17 mouse cellular contexts compared by ENCODE assay signal in the genomic region with DNA sequence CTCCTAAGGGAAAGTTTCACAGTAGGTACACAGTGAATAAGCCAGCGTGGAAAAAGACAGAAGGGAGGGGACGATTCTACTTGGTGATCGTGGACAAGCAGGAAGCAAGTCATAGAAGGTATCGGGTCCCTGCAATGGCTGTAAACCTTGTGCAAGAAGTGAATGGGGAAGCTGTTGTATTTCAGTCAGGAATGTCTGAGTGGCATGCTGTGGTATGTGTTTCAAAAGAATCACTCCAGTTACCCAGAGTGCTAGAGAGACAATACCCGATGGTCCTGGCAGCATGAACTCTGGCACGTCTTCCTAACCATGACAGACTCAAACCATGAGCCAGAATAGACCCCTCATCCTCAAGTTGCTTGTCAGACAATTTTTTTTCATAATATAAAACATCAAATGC.
DNase-seq lines count a peak whose midpoint lies in the region; ATAC-seq and TF ChIP-seq lines count a peak whose summit lies in the region.
"Had no signal": no experiment of that assay in that cellular context is flagged by ENCODE, and none has a peak within 500 bp of the region (broad histone marks: within the 10 kb centered on the region; RNA-seq: fewer than 3 reads in every experiment).

No protein-coding gene starts in this region.

- no peaks in the 10 kb centered on the region for H3K9me3 ChIP-seq in heart, postnatal 0 days (replicated peaks; ENCODE audit: control insufficient read depth, low read length)
- no peaks in the 10 kb centered on the region for H3K9me3 ChIP-seq in forebrain, embryonic 10.5 days
- H3K9me3 ChIP-seq: embryonic facial prominence, embryonic 13.5 days; hindbrain, embryonic 10.5 days; intestine, embryonic 15.5 days had no signal

- intact Hi-C loops in heart, postnatal 14 days (cut with DNase I): no loop called here

- ATAC-seq in heart, postnatal 0 days (ENCODE audit: insufficient read depth, low read depth): no peak
- ATAC-seq in megakaryocyte, adult 5-6 weeks (ENCODE audit: poor library complexity, severe bottlenecking): peak; percentile 92
- ATAC-seq: forebrain, embryonic 14.5 days; intestine, embryonic 15.5 days had no signal

- H3K27ac ChIP-seq in heart, postnatal 0 days (ENCODE audit: low read depth): no peak overlapping the region
- H3K27ac ChIP-seq in forebrain, embryonic 10.5 days: no peak overlapping the region
- H3K27ac ChIP-seq: embryonic facial prominence, embryonic 13.5 days; hindbrain, embryonic 10.5 days; hindbrain, embryonic 14.5 days; intestine, embryonic 15.5 days had no signal

- no peak overlapping the region for H3K9ac ChIP-seq in heart, postnatal 0 days (replicated peaks; ENCODE audit: low read depth, low read length)
- H3K9ac ChIP-seq: embryonic facial prominence, embryonic 13.5 days; hindbrain, embryonic 14.5 days; intestine, embryonic 15.5 days had no signal

- H3K36me3 ChIP-seq in heart, postnatal 0 days (replicated peaks; ENCODE audit: control insufficient read depth, insufficient read depth, low read length): no peaks in the 10 kb centered on the region
- no peaks in the 10 kb centered on the region for H3K36me3 ChIP-seq in forebrain, embryonic 10.5 days (replicated peaks)
- H3K36me3 ChIP-seq: embryonic facial prominence, embryonic 13.5 days; hindbrain, embryonic 10.5 days; intestine, embryonic 15.5 days had no signal

- H3K4me1 ChIP-seq in heart, postnatal 0 days (ENCODE audit: control insufficient read depth, insufficient read depth): no peaks in the 10 kb centered on the region
- H3K4me1 ChIP-seq in lung, adult 2 months (ENCODE audit: control insufficient read depth, insufficient read depth, low read length): no peaks in the 10 kb centered on the region
- H3K4me1 ChIP-seq in forebrain, embryonic 10.5 days: no peaks in the 10 kb centered on the region
- H3K4me1 ChIP-seq: embryonic facial prominence, embryonic 13.5 days; hindbrain, embryonic 10.5 days; intestine, embryonic 15.5 days had no signal

- DNase-seq in heart, postnatal 0 days (ENCODE audit: low spot score): peak; percentile 28
- DNase-seq in heart, postnatal 14 days: no peak
- DNase-seq in lung, postnatal 36 days: peak; percentile 26
- DNase-seq in lung, adult 2 months: no peak
- no peak for DNase-seq in cerebellum, postnatal 10 days
- no peak for DNase-seq in forebrain, embryonic 10.5 days (ENCODE audit: extremely low spot score, low spot score)
- DNase-seq: adrenal gland, adult 8-10 months; adrenal gland, postnatal 36 days; cerebellum, adult 2 months; cerebellum, postnatal 14 days; gastrocnemius, postnatal 10 days had no signal

- no peak overlapping the region for H3K4me2 ChIP-seq in heart, postnatal 0 days (ENCODE audit: low read depth, low read length)
- H3K4me2 ChIP-seq: embryonic facial prominence, embryonic 13.5 days; hindbrain, embryonic 14.5 days; intestine, embryonic 15.5 days had no signal

- H3K27me3 ChIP-seq in heart, postnatal 0 days (ENCODE audit: control insufficient read depth, insufficient read depth, low read length): no peaks in the 10 kb centered on the region
- no peaks in the 10 kb centered on the region for H3K27me3 ChIP-seq in forebrain, embryonic 10.5 days (ENCODE audit: poor library complexity, severe bottlenecking)
- H3K27me3 ChIP-seq: embryonic facial prominence, embryonic 13.5 days; intestine, embryonic 15.5 days had no signal

- TF ChIP-seq CTCF in heart, postnatal 0 days (IDR thresholded peaks at IDR 0.05; ENCODE audit: low read depth): no peak
- no peak for TF ChIP-seq CTCF in lung, adult 2 months (IDR thresholded peaks at IDR 0.05; ENCODE audit: insufficient read depth, low read length)

- no peak for TF ChIP-seq EP300 in heart, postnatal 0 days (IDR thresholded peaks at IDR 0.05; ENCODE audit: low read depth)

- H3K4me3 ChIP-seq in heart, postnatal 0 days (ENCODE audit: low read depth, low read length): no peak overlapping the region
- H3K4me3 ChIP-seq in lung, adult 2 months (replicated peaks; ENCODE audit: extremely low read depth, low read depth, low read length): no peak overlapping the region
- H3K4me3 ChIP-seq in forebrain, embryonic 10.5 days: no peak overlapping the region
- H3K4me3 ChIP-seq: embryonic facial prominence, embryonic 13.5 days; hindbrain, embryonic 10.5 days; intestine, embryonic 15.5 days had no signal

- no peak for TF ChIP-seq POLR2A in lung, adult 2 months (IDR thresholded peaks at IDR 0.05; ENCODE audit: borderline replicate concordance, extremely low read depth, low read depth, low read length)

- WGBS in heart, postnatal 0 days: 26% methylated on average over 6 of the region's 6 CpGs
- 35% methylated on average over 6 of the region's 6 CpGs for WGBS in lung, adult 2 months
- 83% methylated on average over 6 of the region's 6 CpGs for whole genome bisulfite sequencing in forebrain, embryonic 10.5 days

Comparison
In these comparisons a context has a peak if more than half of its experiments do, and no peak if none do; other contexts are left out.
1. DNase-seq: peak in heart, postnatal 0 days (single experiment) and lung, postnatal 36 days (single experiment); none in heart, postnatal 14 days (0 of 2), lung, adult 2 months (single experiment), cerebellum, postnatal 10 days (0 of 2) and forebrain, embryonic 10.5 days (single experiment).